Mouse (Mus musculus) urinary bladder, postnatal 14 days (tissue): ENCODE results near the gene Smarca4.
"Not testable (repeated sequence)": the region's sequence is repeated elsewhere in the genome, so short reads cannot be mapped to it uniquely, and the experiment has no call there.

ENCODE experiments used
- DNase-seq: peaks from one replicate; pipeline ENCODE4 v3.0.0; 2021; ENCODE audit warnings: low spot score

The Smarca4 gene

GRCm38 (mm10) chr9:21615617-21616231 is at the start of gene Smarca4:
TSS of gene Smarca4 (plus strand) at chr9:21616169.
- DNase-seq = peak; percentile 99

DNA sequence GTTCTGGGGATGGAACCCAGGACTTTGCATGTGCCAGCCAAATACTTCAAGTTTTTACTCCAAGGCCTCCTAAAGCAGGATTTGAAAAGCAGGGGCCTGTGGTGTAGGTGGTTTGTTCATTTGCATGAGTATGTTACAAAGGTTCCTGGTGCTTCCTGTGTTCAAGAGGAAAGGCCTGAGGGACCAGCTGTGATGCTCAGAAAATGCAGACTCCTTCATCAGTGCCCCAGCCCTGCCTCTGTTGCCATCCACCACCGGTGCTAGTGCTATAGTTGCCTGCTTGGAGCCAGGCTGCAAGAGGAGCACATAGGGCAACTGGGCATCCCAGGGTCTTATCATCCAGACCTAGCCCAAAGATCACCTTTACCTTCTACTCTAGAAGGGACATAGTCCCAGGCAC is 49.4 kb upstream of the Smarca4 start:
- no peak for DNase-seq

- no peak for DNase-seq
These were observed 48.9 kb upstream of the Smarca4 start for GRCm38 (mm10) chr9:21567051-21567450.

DNA sequence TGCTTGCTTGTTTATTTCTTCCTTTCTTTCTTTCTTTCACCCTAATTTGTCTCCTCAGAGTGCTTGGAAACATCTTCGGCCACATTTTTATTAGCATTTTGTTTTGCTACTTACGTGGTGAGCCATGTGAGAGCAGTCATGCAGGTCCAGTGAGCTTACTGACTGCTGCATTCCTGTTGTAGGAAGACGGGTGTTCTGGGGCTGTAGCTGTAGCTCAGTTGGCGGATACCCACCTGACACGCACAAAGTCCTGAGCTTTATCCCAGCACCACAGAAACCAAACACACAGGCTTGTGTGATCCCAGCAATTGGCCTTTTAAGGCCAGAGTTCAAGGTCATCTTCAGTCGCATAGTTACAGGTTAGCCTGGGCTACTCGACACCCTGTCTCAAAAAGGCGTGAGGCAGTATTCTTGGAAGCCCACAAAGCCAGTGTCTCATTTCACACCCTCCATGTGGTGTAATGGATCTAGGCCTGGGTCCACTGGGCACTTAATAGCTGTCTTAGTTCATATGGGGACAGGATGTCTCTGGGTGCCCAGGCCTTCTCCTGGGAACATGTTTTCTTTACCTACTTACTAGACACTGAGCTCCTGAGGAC is 47.2 kb upstream of the Smarca4 start:
- DNase-seq = no peak

GRCm38 (mm10) chr9:21574012-21574801 is 41.8 kb upstream of the Smarca4 start:
- no peak for DNase-seq

DNA sequence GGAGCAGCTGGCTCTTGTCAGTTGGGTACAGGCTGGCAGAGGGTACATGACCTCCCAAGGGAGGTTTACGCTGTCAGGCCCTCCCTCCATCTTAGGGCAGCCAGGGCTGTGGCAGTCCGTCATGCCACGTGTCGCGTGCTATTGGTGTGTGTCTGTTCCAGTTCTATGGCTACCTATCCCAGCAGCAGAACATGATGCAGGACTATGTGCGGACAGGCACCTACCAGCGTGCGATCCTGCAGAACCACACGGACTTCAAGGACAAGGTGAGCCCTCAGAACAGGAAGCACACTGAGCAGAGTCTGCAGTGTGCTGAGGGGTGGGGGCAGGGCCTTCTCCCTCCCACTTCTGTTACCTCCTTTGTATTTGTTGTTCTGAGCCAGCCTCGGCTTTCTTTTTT is 40.7 kb upstream of the Smarca4 start:
- DNase-seq = no peak

GRCm38 (mm10) chr9:21576286-21576685 is 39.7 kb upstream of the Smarca4 start:
- no peak for DNase-seq

DNA sequence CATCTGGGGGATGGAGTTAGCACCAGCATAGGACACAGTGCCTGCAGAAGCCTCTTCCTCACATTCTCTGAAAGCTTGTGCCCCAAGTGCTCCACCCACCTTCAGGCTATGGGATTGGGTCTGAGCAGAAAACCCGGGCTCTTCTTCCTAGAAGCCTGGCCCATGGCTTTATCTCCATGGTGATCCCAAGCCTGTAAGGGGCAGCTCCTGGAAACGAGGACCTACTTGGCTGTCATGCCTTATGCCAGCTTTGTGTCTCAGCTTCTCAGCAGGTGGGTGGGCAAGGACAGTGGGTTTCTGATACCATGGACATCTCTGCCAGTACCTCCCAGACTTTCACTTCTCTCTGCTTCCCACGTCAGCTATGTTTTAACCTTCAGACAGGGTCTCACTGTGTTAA is 37.7 kb upstream of the Smarca4 start:
- DNase-seq = no peak

DNA sequence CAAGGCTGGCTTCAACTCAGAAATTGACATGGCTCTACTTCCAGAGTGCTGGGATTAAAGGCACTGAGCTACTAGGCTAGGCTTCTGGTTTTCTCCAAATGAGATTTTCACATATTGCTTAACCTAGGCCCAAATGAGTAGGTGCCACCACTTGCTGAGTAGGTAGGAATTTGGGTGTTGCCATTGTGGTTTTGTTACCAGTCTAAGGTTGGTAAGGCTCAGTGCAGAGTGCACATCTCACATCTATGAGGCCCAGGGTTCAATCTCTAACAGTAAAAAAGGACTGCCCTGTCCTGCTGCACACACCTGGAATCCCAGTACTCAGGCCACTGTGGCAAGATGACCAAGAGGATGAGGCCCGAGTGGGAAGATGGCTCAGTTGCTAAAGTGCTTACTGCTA is 30.6 kb upstream of the Smarca4 start:
- no peak for DNase-seq

DNA sequence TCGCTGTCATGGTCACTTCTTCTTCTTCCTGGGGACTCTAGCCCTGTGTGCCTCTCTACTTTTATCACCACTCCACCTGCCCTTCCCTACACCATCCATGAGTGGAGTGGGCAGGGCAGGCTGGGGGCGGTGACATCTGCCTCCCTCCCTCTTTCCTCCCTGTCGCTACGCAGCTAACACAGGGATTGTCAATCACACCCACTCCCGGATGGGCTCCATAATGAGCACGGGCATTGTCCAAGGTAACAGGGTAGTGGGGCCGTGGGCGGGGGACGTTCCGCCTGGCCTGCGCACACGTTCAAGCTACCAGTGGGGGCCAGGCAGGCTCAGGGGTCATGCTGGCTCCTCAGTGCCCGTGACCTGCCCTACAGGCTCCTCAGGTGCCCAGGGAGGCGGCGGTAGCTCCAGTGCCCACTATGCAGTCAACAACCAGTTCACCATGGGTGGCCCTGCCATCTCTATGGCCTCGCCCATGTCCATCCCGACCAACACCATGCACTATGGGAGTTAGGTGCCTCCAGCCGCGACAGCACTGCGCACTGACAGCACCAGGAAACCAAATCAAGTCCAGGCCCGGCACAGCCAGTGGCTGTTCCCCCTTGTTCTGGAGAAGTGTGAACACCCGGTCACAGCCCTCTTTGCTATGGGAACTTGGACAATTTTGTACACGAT is 28.2 kb upstream of the Smarca4 start:
- DNase-seq = no peak

DNA sequence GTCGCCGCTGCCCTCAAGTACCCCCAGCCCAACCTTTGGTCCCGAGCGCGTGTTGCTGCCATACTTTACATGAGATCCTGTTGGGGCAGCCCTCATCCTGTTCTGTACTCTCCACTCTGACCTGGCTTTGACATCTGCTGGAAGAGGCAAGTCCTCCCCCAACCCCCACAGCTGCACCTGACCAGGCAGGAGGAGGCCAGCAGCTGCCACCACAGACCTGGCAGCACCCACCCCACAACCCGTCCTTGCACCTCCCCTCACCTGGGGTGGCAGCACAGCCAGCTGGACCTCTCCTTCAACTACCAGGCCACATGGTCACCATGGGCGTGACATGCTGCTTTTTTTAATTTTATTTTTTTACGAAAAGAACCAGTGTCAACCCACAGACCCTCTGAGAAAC is 27.6 kb upstream of the Smarca4 start:
- no peak for DNase-seq

DNA sequence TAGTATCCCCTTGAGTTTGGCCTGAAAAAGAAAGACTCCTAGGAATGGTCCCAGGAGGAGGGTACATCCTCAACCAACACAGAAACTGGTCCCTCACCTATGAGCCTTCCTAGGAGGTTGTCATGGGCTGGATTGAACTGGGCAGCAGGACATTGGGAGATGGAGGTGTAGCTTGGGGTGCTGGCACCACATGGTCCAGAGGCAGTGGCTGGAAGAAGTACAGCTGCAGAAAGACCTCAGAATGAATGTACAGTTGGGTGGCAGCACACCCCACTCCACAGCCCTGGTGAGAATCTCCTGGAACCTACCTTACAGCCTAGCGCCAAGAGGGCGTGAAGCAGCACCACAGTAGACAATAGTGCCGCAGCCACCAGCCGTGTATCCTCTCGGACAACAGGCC is 26.4 kb upstream of the Smarca4 start:
- no peak for DNase-seq

DNA sequence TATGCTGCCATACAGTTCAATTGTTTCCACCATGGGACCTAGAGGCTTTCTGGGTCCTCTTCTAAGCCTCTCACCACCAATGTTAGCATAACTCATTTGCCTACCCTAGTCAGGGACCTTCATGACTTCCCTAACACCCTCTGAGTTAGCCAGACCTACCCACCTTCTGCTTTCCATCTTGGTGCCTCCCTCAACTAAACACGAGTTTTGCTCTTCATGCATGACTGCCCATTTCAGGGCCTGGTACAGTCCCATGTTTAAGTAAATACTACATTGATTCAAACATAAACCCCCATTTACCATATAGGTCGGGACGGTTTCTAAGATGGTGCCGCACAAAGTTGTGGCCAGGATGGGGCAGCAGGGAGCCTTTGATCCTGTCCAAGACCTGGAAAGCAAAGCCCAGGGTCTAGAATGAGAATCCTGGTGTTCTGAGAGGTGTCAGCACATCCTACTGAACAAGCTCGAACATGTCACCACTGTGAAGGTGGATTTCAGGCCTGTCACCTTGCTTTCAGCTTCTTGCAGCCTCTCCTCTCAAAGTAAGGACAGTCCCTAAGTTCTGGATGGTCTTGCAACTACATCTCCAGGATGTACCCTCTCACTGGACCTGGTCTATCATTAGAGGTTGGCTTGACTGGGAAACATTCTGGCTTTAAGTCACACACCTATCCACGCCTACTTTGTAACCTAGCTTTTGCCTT is 24.7 kb upstream of the Smarca4 start:
- DNase-seq = no peak

DNA sequence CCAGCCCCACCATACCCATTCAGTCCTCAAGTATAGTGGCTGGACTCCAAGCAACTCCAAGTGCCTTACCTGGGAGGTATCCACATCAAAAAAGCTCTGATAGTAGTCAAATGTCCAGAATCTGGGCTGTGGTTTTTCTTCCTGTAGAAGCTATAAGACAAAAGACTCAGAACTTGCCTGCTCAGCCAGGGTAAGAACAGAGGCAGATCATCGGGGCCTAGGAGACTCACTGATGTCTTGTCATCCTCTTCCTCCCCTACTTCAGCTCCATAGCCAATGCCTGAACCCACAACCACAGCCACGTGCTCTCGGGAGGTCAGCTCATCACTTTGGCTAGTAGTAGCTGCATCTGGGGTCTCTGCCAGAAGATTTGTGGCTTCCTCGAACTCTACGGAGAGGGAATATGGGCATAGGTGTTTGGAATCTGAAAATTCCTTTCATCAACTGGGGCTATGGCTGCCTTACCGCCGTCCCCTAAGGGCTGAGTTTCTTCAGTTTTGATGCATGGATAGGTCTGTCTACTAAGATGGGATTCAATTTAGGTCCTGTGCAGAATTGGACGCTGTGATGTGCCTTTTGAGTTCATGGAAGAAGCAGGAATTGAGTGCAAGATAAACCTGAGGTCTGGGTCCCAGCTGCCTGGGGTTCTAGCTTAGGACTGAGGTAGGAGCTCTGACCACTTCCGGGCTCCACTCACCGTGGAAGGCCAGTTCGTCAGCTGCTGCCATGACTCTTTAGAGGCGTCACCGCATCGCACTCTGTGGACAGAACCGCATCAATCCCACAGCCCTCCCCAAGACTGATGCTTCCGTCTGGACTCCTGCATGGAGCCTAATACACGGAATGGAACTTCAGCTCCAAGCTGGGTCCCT is 23.9 kb upstream of the Smarca4 start:
- no peak for DNase-seq

DNA sequence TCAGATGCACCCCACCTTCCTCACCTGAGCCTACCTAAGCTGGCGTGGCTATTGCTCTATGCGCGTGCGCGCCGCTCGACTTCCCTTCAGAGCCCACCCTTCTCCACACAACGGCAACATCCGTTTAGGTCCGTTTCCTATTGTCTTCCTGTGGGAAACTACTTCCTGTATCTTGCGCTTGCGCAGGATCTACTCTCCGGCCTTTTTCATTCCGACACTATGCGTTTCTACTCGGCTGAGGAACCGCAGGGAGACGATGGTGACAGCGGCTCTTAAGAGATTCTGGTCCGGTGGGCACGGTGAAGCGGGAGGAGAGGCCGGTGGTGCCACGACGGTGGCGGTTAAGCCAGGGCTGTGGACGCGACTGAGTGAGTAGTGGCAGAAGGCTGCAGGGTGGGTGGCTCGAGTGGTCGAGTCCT is 23.3 kb upstream of the Smarca4 start, which contains the start of the genes Timm29 and Yipf2:
Gene Timm29, plus strand, starts transcription at position 20 of the 419 bp plus-strand sequence.
Gene Yipf2, minus strand, starts transcription at position 126 of the 419 bp plus-strand sequence.
- DNase-seq = peak; percentile 89

DNA sequence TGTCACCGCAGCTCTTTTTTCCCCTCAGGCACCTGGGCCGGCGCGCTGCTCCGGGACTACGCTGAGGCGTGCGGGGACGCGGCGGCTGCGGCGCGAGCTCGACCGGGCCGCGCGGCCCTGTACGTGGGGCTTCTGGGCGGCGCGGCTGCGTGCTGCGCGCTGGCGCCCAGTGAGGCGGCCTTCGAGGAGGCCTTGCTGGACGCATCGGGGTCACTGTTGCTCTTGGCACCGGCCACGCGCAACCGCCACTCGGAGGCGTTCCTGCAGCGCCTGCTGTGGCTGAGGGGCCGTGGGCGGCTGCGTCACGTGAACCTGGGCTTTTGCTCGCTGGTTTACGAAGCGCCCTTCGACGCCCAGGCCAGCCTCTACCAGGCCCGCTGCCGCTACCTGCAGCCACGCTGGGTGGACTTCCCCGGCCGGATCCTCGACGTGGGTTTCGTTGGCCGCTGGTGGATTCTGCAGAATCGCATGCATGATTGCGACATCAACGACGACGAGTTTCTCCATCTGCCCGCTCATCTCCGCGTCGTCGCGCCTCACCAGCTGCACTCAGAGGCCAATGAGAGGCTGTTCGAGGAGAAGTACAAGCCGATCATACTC is 22.7 kb upstream of the Smarca4 start:
- peak; percentile 39 for DNase-seq

DNA sequence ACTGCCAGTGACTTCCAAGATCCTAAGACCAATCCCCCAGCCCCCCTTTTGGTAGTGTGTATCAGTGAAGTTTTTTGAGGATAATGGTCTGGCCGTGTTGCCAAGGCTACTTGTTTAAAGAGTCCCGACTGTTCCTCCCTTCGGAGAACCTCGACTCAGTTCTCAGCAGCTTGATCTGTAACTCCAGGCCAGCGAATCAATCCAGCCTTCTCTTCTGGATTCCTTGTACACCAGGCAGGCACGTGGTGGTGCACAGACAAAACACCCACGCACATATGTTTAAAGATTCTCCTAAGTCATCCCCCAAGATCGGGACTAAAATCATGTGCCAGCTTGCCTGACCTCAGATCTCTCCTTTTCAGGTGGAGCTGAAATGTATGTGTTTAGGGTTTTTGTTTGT is 21.6 kb upstream of the Smarca4 start:
- DNase-seq = not testable (repeated sequence)

- no peak for DNase-seq
These were observed 21.1 kb upstream of the Smarca4 start for GRCm38 (mm10) chr9:21594838-21595237.

DNA sequence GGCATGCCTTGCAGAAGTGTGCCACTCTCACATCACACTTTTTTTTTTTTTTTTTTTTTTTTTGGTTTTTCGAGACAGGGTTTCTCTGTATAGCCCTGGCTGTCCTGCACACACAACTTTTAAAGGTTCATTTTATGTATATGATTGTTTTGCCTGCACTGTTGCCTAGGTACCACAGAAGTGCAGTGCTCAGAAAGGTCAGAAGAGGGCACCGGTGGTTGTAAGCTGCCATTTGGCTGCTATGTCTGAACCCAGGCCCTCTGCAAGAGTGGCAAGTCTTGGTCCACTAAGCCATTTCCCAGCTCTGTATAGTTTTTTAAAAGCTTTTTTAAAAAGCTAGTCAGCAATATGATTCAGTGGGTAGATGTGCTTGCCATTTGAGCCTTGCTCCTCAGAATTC is 17.8 kb upstream of the Smarca4 start:
- no peak for DNase-seq

GRCm38 (mm10) chr9:21600186-21600585 is 15.8 kb upstream of the Smarca4 start:
- no peak for DNase-seq

DNA sequence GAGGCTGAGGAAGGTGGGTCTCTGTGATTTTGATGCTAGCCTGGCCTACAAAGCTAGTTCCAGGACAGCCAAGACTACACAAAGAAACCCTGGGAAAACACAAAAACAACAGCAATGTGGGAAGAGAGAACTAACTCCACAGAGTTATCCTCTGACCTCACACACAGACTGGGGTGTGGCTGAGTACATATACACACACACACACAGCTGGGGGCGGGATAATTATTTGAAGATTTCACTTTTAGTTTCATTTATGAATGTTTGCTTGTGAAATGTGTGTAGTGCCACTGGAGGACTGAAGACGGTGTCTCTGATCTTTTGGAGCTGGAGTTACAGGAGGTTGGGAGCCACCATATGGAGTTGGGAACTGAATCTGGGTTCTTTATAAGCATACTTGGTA is 14.9 kb upstream of the Smarca4 start:
- no peak for DNase-seq
